Mouse (Mus musculus) limb, embryonic 13.5 days (tissue): ENCODE results near the gene Mllt6. TPM values are rescaled to one million over a fixed set of nuclear protein-coding genes. Genes with fewer than 3 reads are reported as not detected.
A peak's percentile ranks its signal among the peaks of the same experiment; 100 is the strongest.
"Not testable (repeated sequence)": the region's sequence is repeated elsewhere in the genome, so short reads cannot be mapped to it uniquely, and the experiment has no call there.

Source experiments
- ATAC-seq: fragments of 200-750 bp; cut with Nextera tagmentation; 2 replicates; pipeline ENCODE4 v1.8.0; 2017; ENCODE audit warnings: low read depth, moderate number of reproducible peaks, moderate TSS enrichment; ENCODE audit not compliant: low FRiP score
- H3K27ac ChIP-seq: fragments of 300-500 bp; sonication (generic); 2 replicates; pipeline ENCODE4 v1.5.1; 2015; ENCODE audit warnings: inconsistent platforms, mild to moderate bottlenecking, moderate library complexity
- H3K27me3 ChIP-seq: fragments of 300-500 bp; sonication (generic); 2 replicates; pipeline ENCODE4 v1.6.1; 2015; ENCODE audit warnings: mild to moderate bottlenecking, inconsistent platforms
- H3K36me3 ChIP-seq: fragments of 300-500 bp; sonication (generic); 2 replicates; pipeline ENCODE4 v1.6.1; 2015; ENCODE audit warnings: inconsistent platforms, mild to moderate bottlenecking, moderate library complexity
- H3K4me1 ChIP-seq: fragments of 300-500 bp; sonication (generic); 2 replicates; pipeline ENCODE4 v1.6.1; 2015; ENCODE audit warnings: inconsistent platforms
- H3K4me2 ChIP-seq: fragments of 300-500 bp; sonication (generic); replicated peaks from 2 replicates; pipeline ENCODE4 v1.6.1; 2015; ENCODE audit warnings: inconsistent platforms, mild to moderate bottlenecking, moderate library complexity
- H3K4me3 ChIP-seq: fragments of 300-500 bp; sonication (generic); 2 replicates; pipeline ENCODE4 v1.5.1; 2015; ENCODE audit warnings: moderate library complexity, mild to moderate bottlenecking, inconsistent platforms
- H3K9ac ChIP-seq: fragments of 300-500 bp; sonication (generic); 2 replicates; pipeline ENCODE4 v1.6.1; 2015; ENCODE audit warnings: mild to moderate bottlenecking, inconsistent platforms
- H3K9me3 ChIP-seq: fragments of 300-500 bp; sonication (generic); 2 replicates; pipeline ENCODE4 v1.6.1; 2016; ENCODE audit warnings: inconsistent platforms
- WGBS: fragments of 180-500 bp; shearing (Covaris S2); methylation state at CpG from one replicate; pipeline ENCODE4 v1.1.7; 2015; 5-methylcytosine and 5-hydroxymethylcytosine counted together
- polyA plus RNA-seq: library from polyadenylated mRNA; unstranded; fragments of >200 nt; fragmentation: Nextera tagmentation; extraction: Ambion mirVana; gene quantifications from 2 replicates; pipeline ENCODE4 v1.2.1, GENCODE M21; 2015

Mllt6 gene
- polyA plus RNA-seq, 1 experiment from 2014 or later, result 3.3 TPM

DNA sequence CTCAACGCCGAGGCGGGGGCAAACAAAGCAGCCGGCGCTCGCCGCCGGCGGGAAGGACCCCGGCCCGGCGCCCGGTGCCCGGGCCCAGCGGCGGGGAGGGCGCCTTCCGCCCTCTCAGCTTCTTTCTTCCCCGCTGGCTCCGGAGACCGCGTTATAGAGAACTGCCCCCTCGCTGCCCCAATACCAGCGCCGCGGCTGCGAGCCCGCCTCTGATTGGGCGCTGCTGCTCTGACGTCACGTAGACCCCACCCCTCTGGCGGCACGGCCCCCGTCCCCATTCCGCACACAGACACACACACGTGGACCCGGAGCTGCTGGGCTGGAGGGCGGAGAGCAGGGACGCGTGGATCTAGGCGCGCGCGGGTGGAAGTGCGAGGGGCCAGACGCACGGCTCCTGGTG, 33.6 kb upstream of the Mllt6 start, which contains the start of gene Epop:
TSS of gene Epop (minus strand) at position 127 of the 400 bp plus-strand sequence.
- Histone ChIP-seq H3K36me3 (no peaks in the 10 kb centered on the region), H3K27ac (no peak within 1 kb of the TSS), H3K4me3 (peak within 1 kb of the TSS; percentile 71), H3K4me1 (peaks cover 33% of the 10 kb centered on the region), H3K9ac (peak within 1 kb of the TSS; percentile 82), H3K4me2 (peak within 1 kb of the TSS; percentile 84), H3K27me3 (peaks cover 74% of the 10 kb centered on the region), H3K9me3 (no peaks in the 10 kb centered on the region)
- WGBS, result under 1% methylated on average over 44 of the region's 47 CpGs
- ATAC-seq, result peak; percentile 94

DNA sequence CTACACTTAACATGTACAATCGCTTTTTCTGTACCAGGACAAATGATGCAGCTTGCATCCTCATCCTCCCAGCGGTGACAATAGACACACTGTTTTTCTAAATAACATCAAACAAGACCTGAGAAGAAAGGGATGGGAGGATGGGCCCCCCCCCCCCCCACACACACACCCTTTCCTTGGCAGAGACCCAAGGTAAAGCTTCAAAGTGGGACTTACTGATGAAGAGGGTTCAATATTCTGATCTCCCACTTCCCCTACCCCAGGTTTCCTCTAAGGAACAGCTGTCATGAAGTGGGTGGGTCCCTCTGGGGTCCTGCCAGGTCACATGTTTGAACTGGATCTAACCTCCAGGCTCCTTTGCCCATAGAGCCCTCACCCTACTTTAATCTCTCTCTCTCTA, 32.2 kb upstream of the Mllt6 start:
- no peak overlapping the region for H3K27ac ChIP-seq
- H3K9ac ChIP-seq, result no peak overlapping the region
- H3K36me3 ChIP-seq, result no peaks in the 10 kb centered on the region
- no peaks in the 10 kb centered on the region for H3K9me3 ChIP-seq
- ATAC-seq, result no peak
- no peak overlapping the region for H3K4me3 ChIP-seq
- H3K4me1 ChIP-seq, result peaks cover 32% of the 10 kb centered on the region
- H3K4me2 ChIP-seq, result no peak overlapping the region
- WGBS, result 46% methylated on average over 2 of the region's 2 CpGs
- H3K27me3 ChIP-seq, result peaks cover 59% of the 10 kb centered on the region

DNA sequence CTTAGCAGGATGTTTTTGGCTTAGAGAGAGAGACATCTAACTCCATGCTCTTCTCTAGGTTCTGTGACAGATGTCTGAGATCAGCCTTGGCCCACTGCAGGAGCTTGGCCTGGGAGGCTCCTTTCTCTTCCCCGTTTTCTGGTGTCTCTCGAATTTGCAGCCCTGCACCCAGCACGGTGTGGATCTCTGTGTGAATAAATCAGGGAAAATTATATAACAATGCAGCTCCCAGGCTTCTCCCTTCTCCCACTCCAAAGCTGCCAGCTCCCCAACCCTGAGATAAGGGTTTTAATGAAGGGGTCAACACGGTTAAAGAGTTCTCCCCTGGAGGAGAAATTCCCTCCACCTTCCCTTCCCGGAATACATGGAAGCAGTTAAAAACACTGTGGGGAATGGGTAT, 31.7 kb upstream of the Mllt6 start:
- H3K9me3 ChIP-seq, result no peaks in the 10 kb centered on the region
- no peak overlapping the region for H3K9ac ChIP-seq
- no peaks in the 10 kb centered on the region for H3K36me3 ChIP-seq
- peaks cover 27% of the 10 kb centered on the region for H3K4me1 ChIP-seq
- no peak overlapping the region for H3K4me2 ChIP-seq
- 15% methylated on average over 5 of the region's 5 CpGs for WGBS
- no peak overlapping the region for H3K27ac ChIP-seq
- no peak overlapping the region for H3K4me3 ChIP-seq
- no peak for ATAC-seq
- peaks cover 55% of the 10 kb centered on the region for H3K27me3 ChIP-seq

DNA sequence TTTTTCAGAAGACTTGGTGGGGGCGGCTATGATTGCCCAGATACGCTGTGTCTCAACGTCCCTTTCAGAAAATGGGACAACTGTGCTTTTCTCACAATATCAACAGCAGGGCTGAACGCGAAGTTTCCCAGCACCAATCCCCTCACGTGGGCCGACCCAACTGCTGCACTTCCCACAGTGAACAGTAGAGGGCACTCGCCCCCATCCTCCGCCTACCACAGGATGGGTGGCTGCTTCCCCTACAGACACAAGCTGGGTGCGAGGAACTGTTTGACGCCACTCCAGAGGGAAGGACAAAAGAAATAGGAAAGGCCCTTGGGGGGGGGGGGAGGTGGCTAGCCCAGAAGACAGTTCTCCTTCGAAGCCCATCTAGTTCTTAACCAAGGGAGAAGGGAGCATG, 31.3 kb upstream of the Mllt6 start:
- Histone ChIP-seq H3K9ac (no peak overlapping the region), H3K36me3 (no peaks in the 10 kb centered on the region), H3K27me3 (peaks cover 50% of the 10 kb centered on the region), H3K4me1 (peaks cover 24% of the 10 kb centered on the region), H3K9me3 (no peaks in the 10 kb centered on the region), H3K4me3 (no peak overlapping the region), H3K27ac (no peak overlapping the region), H3K4me2 (no peak overlapping the region)
- WGBS, result 4% methylated on average over 12 of the region's 12 CpGs
- no peak for ATAC-seq

DNA sequence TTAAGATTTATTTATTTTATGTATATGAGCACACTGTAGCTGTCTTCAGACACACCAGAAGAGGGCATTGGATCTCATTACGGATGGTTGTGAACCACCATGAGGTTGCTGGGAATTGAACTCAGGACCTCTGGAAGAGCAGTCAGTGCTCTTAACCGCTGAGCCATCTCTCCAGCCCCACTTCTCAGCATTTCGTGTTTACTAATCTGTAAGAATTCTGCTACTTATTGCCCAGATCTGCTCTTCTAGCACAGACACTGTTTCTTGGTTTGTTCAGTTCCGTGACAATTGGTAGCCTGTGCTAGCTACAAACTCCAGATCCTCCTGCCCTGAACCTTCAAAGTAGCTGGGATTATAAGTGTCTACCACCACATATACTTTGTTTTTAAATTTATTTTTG, 30.8 kb upstream of the Mllt6 start:
- H3K36me3 ChIP-seq, H3K4me2 ChIP-seq, H3K9me3 ChIP-seq, H3K9ac ChIP-seq, ATAC-seq, H3K4me3 ChIP-seq, H3K27ac ChIP-seq: not testable (repeated sequence)
- WGBS, result 88% methylated on average over 4 of the region's 4 CpGs
- Histone ChIP-seq H3K4me1 (peaks cover 19% of the 10 kb centered on the region), H3K27me3 (peaks cover 45% of the 10 kb centered on the region)

DNA sequence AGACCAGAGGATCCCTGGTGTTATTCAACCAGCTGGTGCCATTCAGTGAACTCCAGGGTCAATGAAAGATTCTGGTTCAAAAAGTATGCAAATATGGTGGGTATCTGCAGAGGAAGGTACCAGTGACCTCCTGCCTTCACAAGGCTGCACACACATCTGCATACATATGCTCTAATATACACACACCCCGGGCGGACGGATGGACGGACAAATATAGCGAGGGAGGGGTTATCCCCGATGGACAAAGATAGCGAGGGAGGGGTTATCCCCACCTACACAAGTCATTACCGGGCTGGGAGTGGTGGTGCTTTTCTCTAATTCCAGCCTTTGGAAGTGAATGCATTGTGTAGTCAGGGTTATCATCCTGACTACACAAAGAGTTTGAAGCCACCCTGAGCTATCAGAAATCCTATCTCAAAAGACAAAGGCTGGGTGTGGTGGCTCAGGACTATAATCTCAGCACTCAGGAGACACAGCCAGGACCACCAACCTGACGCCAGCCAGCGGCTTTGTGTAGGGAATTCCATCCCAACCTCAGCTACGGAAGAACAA, 27.7 kb upstream of the Mllt6 start:
- Histone ChIP-seq H3K27ac (no peak overlapping the region), H3K36me3 (no peaks in the 10 kb centered on the region), H3K27me3 (peaks cover 16% of the 10 kb centered on the region), H3K4me2 (no peak overlapping the region), H3K9ac (no peak overlapping the region), H3K9me3 (no peaks in the 10 kb centered on the region), H3K4me3 (no peak overlapping the region), H3K4me1 (0 out of 2 replicates have a peak, but pooled peaks cover 3% of the 10 kb centered on the region)
- WGBS, result 83% methylated on average over 11 of the region's 11 CpGs
- no peak for ATAC-seq

DNA sequence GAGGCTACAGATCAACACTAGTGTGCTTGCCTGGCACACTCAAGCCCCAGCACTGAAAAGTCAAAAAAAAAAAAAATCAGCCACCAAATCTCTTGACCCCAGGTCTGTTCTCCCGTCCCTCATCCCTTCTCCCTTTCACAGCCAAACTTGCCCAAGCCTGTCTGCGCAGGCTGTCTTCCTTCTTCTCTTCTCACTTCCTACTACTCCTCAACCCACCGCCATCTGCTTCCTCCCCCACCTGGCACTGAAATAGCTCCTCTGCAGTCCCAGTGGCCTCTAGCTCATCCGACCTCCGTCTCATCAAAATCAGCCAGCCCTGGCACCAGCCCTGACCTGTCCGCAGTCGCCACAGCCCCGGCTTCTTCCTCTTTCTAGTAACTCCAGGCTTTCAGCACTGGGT, 21.5 kb upstream of the Mllt6 start:
- H3K36me3 ChIP-seq, result no peaks in the 10 kb centered on the region
- H3K4me3 ChIP-seq, result no peak overlapping the region
- no peaks in the 10 kb centered on the region for H3K9me3 ChIP-seq
- H3K27me3 ChIP-seq, result no peaks in the 10 kb centered on the region
- no peak overlapping the region for H3K9ac ChIP-seq
- no peak overlapping the region for H3K27ac ChIP-seq
- no peak overlapping the region for H3K4me2 ChIP-seq
- no peaks in the 10 kb centered on the region for H3K4me1 ChIP-seq
- WGBS, result 63% methylated on average over 8 of the region's 8 CpGs
- ATAC-seq, result no peak

DNA sequence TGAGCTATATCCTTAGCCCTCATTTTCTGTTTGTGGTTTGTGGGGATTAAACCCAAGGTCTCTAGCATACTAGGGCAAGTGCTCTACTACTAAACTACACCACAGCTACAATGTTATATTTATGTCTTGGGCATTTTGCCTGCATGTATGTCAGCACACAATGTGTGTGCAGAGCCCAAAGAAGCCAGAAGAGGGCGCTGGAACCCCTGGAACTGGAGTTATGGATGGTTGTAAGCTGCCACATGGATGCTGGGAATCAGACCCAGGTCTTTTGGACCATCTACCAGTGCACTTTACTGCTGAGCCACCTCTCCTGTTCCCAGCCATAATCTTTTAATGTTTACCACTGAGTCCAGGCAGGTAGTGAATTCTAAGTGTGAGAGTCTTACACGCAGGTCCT, 20.5 kb upstream of the Mllt6 start:
- no peak overlapping the region for H3K9ac ChIP-seq
- no peaks in the 10 kb centered on the region for H3K4me1 ChIP-seq
- no peak for ATAC-seq
- H3K9me3 ChIP-seq, result no peaks in the 10 kb centered on the region
- H3K27ac ChIP-seq, result no peak overlapping the region
- no peaks in the 10 kb centered on the region for H3K36me3 ChIP-seq
- no peak overlapping the region for H3K4me2 ChIP-seq
- WGBS, result 46% methylated on average over 2 of the region's 2 CpGs
- no peaks in the 10 kb centered on the region for H3K27me3 ChIP-seq
- no peak overlapping the region for H3K4me3 ChIP-seq

DNA sequence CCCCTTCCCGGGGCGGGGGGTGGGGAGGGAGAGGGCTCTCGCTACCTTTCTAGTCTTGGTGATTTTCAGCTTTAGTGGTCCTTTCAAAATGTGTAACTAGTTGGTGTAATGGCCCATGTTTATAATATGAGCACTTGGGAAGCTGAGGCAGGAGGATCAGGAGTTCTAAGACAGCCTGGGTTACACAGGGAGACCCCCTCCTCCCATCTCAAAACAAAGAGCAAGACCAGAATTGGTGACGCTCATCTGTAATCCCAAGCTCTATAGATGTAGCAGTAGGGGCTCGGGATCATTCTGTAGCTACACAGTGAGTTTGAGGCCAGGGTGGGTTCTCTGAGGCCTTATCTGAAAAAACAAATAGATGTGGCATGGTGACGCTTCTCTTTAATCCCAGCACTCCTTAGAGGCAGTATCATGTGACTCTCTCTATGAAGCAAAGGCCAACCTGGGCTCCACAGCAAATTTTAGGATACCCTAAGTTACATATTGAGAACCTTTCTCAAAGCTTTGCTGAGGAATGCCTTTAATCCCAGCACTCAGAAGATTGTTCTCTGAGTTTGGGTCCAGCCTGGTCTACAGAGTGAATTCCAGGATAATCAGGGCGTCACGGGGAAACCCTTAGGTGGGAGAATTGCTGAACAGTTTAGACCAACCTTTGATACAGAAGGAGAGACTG, 19.7 kb upstream of the Mllt6 start:
- no peak for ATAC-seq
- no peaks in the 10 kb centered on the region for H3K27me3 ChIP-seq
- 88% methylated on average over 8 of the region's 8 CpGs for WGBS

DNA sequence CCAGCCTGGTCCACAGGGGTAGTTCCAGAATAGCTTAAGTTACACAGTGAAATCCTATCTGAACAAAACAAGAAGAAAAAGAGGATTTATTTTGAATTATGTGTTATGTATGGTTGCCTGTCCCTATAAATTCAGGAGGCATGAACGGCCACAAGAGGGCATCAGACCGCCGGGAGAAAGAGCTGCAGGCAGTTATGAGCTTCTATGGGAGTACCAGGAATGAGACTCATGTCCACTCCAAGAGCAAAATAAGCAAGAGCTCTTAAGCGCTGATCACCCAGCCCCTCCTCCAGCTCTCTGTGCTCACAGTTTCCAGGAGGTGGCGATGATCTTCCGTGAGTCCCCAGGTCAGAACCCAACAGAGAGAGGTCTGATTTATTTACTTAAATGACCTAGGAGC, 18.4 kb upstream of the Mllt6 start:
- no peak overlapping the region for H3K4me2 ChIP-seq
- no peaks in the 10 kb centered on the region for H3K27me3 ChIP-seq
- H3K9me3 ChIP-seq, result no peaks in the 10 kb centered on the region
- no peak for ATAC-seq
- 0 out of 2 replicates have a peak, but pooled peaks cover under 1% of the 10 kb centered on the region for H3K4me1 ChIP-seq
- H3K27ac ChIP-seq, result no peak overlapping the region
- no peak overlapping the region for H3K9ac ChIP-seq
- no peak overlapping the region for H3K4me3 ChIP-seq
- H3K36me3 ChIP-seq, result no peaks in the 10 kb centered on the region
- 2% methylated on average over 6 of the region's 6 CpGs for WGBS

More for the DNA sequence above, 19.7 kb upstream of the Mllt6 start:
- no peak overlapping the region for H3K27ac ChIP-seq
- no peak overlapping the region for H3K4me3 ChIP-seq
- no peak overlapping the region for H3K9ac ChIP-seq
- H3K36me3 ChIP-seq, result no peaks in the 10 kb centered on the region
- H3K4me1 ChIP-seq, result no peaks in the 10 kb centered on the region
- no peak overlapping the region for H3K4me2 ChIP-seq
- H3K9me3 ChIP-seq, result no peaks in the 10 kb centered on the region

DNA sequence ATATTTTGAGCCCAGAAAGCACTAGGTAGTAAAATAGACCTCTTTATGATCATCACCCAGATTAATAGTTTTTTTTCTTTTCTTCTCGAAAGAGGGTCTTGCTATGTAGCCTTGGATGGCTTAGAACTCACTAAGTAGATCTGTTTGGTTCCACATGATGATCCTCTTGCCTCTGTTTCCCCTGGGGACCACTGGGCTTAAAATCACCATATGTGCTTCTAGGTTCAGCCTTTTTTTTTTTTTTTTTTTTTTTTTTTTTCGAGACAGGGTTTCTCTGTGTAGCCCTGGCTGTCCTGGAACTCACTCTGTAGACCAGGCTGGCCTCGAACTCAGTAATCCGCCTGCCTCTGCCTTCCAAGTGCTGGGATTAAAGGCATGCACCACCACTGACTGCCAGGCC, 14.7 kb upstream of the Mllt6 start:
- not testable (repeated sequence) for H3K36me3 ChIP-seq, H3K4me1 ChIP-seq, H3K4me3 ChIP-seq, ATAC-seq, H3K9ac ChIP-seq, H3K27me3 ChIP-seq, H3K9me3 ChIP-seq, H3K27ac ChIP-seq, H3K4me2 ChIP-seq
- WGBS, result 80% methylated on average over 4 of the region's 4 CpGs

DNA sequence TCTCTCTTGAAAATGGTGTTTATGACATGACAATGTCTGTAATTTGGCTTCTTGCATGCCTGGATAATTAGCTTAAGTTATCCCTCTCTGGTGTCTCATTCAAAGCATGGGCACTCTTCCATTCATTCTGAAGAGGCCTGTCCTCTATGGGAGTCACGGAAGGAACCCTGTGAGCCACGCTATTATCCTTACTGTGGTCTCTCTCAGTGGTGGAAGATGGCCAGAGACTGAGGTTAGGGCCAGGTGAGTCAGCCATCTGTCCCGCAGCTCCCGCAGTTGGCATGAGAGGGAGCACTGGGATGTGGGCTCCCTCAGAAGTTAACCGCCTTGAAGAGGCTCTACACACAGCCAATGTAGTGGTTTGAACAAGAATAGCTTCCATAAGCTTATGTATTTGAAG, 12.9 kb upstream of the Mllt6 start:
- H3K9me3 ChIP-seq, result peaks cover 3% of the 10 kb centered on the region; the same call in 1 of the 2 replicates
- H3K27me3 ChIP-seq, result no peaks in the 10 kb centered on the region
- H3K4me2 ChIP-seq, result no peak overlapping the region
- H3K9ac ChIP-seq, result no peak overlapping the region
- peaks cover 4% of the 10 kb centered on the region; the same call in 1 of the 2 replicates for H3K4me1 ChIP-seq
- no peak for ATAC-seq
- H3K27ac ChIP-seq, result no peak overlapping the region
- no peaks in the 10 kb centered on the region for H3K36me3 ChIP-seq
- H3K4me3 ChIP-seq, result no peak overlapping the region
- WGBS, result 52% methylated on average over 5 of the region's 5 CpGs

DNA sequence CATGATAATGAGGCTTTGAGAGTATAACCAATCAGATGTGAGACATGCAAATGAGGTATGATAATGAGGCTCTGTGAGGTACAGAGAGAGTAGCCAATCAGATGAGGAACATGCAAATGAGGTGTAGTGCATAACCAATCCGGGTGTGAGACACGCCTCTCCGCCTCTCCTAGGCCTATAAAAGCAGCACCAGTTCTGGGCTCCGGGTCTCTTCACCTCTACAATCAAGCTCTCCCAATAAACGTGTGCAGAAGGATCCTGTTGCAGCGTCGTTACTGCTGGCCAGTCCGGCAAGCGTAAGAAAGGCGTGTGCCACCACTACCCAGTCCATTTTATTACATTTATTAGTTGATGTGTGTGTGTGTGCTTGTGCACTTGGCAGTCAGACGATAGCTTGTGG, 9.8 kb upstream of the Mllt6 start:
- not testable (repeated sequence) for H3K4me2 ChIP-seq, H3K27ac ChIP-seq, H3K27me3 ChIP-seq, H3K4me3 ChIP-seq, H3K4me1 ChIP-seq, H3K9ac ChIP-seq, H3K36me3 ChIP-seq, ATAC-seq, H3K9me3 ChIP-seq
- 80% methylated on average over 11 of the region's 11 CpGs for WGBS
